Mouse (Mus musculus): Measurements from ENCODE around the gene Ythdf1. TPM values are rescaled to one million over a fixed set of nuclear protein-coding genes. Genes with fewer than 3 reads are reported as not detected.

Gene Ythdf1
- polyA plus RNA-seq, 1 experiment, result 123 TPM

DNA sequence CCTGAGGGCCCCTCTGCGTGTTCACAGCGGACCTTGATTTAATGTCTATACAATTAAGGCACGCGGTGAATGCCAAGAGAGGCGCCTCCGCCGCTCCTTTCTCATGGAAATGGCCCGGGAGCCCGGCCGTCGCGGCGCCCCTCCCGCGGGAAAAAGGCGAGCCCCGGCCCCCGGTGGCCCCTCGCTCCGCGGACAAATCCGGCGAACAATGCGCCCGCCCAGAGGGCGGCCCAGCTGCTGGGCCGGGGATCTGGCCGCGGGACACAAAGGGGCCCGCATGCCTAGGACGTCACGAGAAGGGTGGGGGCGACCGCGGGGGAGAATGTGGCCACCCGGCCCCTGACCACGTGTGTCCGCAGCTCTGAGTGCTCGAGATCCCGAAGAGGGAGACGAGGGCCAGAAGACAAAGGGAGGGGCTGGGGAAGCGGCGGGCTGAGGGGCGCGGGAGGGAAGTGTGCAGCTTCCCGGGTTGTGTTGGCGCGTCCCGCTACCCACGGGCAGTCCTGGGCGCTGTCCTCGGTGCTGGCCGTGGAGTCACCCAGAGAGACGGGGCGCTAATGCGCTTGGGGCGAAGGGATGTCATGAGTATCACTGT is 26.6 kb downstream of the Ythdf1 start:
- no peak for TF ChIP-seq GATA1 (IDR thresholded peaks at IDR 0.05; ENCODE audit: low read length)

DNA sequence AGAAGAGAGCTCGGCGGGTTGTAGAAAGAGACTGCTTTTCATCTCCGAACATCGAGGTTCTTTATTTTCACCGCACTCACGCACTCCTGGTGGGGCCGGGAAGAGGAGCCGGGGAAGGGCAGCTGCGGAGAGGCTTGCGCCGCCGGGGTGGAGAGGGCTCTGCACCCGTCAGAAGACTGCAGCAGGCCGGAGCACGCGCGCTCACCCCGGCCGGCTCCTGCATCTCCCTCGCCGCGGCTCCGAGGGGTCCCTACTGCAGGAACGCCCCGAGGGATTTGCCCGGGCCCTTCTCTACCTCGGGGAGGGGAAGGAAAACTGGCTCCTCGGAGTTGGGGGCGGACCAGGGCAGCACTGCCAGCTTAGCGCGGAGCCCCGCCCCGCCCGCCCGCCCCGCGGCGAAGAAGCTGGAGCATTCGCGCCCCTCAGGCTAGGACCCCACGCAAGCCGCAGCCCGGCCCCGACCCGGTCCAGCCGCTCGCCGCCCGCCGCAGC is 27.2 kb downstream of the Ythdf1 start:
- TF ChIP-seq GATA1 (IDR thresholded peaks at IDR 0.05; ENCODE audit: low read length), result no peak

- no peak for TF ChIP-seq GATA1 (IDR thresholded peaks at IDR 0.05; ENCODE audit: low read length)
Measured at GRCm38 (mm10) chr2:180892841-180893521, 27.8 kb downstream of the Ythdf1 start.

DNA sequence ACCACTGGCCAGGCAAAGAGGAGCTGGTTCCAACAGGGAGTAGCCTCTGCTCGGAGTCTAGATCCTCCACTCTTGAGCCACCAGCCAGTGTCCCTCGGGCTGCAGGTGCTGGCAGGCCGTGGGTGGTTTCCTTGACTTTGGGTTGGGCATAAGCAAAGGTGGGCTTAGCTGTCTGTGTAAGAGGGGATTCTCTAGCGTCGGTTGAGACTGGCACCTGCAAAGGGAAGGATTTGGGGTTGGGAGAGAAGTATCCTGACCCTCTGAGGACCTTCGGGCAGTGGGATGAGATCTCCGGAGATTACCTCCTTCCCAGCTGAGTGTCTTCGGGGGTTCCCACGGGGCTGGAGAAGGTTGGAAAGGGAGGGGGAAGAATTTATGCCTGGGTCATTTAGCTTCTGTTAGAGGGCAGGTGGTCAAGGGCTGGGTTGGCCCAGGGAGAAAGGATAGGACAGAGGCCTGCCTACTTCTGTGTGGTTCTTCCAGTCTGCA is 28.9 kb downstream of the Ythdf1 start:
- no peak for TF ChIP-seq GATA1 (IDR thresholded peaks at IDR 0.05; ENCODE audit: low read length)

DNA sequence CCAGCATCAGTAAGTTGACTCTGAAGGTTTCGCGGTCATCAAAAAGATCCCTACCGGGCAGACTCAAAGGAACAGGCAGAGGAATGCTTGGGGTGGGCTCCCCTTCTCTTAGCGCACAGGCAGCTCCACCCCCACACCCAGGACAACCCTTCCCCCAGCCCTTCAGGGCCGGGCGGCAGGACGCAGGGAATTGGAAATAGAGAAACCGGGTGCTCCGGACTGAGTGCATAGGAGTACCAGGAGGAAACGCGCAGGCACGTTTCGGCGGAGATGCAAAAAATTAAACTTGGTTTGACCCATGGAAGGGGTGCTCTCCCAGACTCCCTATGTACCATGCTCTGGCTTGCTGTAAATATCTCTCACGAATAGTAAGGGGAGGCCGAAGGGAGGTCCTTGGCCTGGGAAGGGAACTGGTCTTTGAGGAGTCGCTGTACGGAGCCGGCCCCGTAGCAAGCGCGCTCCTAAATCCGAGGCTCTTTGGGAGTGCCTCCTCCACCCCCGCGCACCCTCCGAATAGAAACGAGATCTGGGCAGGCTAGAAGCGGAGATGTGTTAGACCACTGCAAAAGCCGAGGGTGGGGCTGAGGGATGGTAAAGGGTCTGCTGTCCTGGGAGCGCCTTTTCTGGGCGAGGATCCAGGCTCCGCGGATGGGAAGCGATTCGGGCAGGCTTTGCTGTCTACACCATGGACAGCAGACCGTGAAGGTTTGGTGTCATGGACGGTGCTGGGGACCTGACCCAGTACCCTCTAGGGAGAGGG is 29.5 kb downstream of the Ythdf1 start:
- TF ChIP-seq GATA1 (IDR thresholded peaks at IDR 0.05; ENCODE audit: low read length), result no peak

GRCm38 (mm10) chr2:180890422-180891074 is 30.2 kb downstream of the Ythdf1 start:
- TF ChIP-seq GATA1 (IDR thresholded peaks at IDR 0.05; ENCODE audit: low read length), result no peak

GRCm38 (mm10) chr2:180889921-180890280 is 30.8 kb downstream of the Ythdf1 start:
- TF ChIP-seq GATA1 (IDR thresholded peaks at IDR 0.05; ENCODE audit: low read length), result no peak

- TF ChIP-seq GATA1 (IDR thresholded peaks at IDR 0.05; ENCODE audit: low read length), result no peak
Measured at GRCm38 (mm10) chr2:180889271-180889920, 31.4 kb downstream of the Ythdf1 start.

GRCm38 (mm10) chr2:180885270-180885669 is 35.5 kb downstream of the Ythdf1 start:
- no peak for TF ChIP-seq GATA1 (IDR thresholded peaks at IDR 0.05; ENCODE audit: low read length)

- no peak for TF ChIP-seq GATA1 (IDR thresholded peaks at IDR 0.05; ENCODE audit: low read length)
Measured at GRCm38 (mm10) chr2:180881281-180881680, 39.5 kb downstream of the Ythdf1 start.

DNA sequence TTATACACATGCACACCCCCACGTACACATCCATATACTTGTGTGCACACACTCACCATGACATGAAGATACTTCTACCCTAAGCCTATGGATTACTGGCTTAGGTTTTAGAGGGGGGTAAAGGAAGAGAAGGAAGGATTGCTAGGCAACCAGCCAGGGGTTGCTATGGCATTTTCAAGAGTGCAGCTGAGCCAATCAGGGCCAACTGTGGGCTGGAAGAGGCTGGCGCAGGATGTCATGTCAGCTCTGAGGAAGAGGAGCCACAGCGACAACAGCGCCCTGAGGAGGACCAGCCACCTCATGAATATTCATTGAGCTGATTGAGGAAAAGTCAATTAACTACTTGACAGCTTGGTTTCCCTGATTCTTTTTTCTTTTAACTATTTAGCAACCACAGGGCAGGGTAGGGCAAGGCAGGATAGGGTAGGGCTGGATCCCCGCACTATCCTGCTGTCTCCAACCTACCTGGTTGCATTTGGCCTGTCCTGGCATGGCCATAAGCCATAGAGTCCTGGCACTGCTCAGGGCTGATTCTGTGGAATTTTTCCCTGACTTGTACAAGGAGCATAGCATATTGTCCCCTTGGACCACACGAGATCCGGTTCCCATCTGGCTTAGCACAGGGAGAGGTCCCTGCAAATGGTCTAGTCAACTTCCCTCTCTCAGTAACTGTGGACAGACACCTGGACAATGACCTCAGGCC is 41.2 kb downstream of the Ythdf1 start:
- no peak for TF ChIP-seq GATA1 (IDR thresholded peaks at IDR 0.05; ENCODE audit: low read length)

- no peak for TF ChIP-seq GATA1 (IDR thresholded peaks at IDR 0.05; ENCODE audit: low read length)
Measured at GRCm38 (mm10) chr2:180870006-180870405, 50.7 kb downstream of the Ythdf1 start.

- TF ChIP-seq GATA1 (IDR thresholded peaks at IDR 0.05; ENCODE audit: low read length), result no peak
Measured at GRCm38 (mm10) chr2:180861561-180861960, 59.2 kb downstream of the Ythdf1 start.

- no peak for TF ChIP-seq GATA1 (IDR thresholded peaks at IDR 0.05; ENCODE audit: low read length)
Measured at GRCm38 (mm10) chr2:180857121-180857520, 63.6 kb downstream of the Ythdf1 start.
